Mouse (Mus musculus): Measurements from ENCODE around the gene Tctex1d1. TPM values are rescaled to one million over a fixed set of nuclear protein-coding genes. Genes with fewer than 3 reads are reported as not detected.

Tctex1d1 gene
- polyA plus RNA-seq, 1 experiment = not detected

DNA sequence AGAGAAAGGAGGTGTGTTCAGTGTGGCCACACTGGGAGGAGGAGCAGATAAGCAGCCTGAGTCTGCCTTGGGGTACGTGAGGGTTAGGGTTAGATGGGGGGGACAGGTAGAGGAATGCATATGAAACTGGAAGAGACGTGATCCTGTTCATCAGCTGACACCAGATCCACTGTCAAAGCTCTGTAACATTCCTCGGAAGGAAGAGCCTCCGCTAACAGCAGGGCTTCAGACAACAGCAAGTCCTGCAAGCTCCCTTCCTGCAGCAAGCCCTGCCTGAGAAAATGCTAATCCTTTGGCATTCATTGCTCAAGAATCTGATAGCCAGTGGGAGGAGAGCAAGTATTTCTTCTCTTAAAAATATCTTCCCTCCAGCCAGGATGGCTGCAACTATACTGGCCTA lies 35.1 kb downstream of the Tctex1d1 start:
- Histone ChIP-seq H3K36me3 (ENCODE audit: control insufficient read depth, insufficient read depth) (no peaks in the 10 kb centered on the region), H3K4me2 (ENCODE audit: low read depth) (no peak overlapping the region), H3K4me3 (no peak overlapping the region), H3K79me2 (ENCODE audit: control insufficient read depth, insufficient read depth) (no peaks in the 10 kb centered on the region), H3ac (ENCODE audit: control insufficient read depth, insufficient read length) (no peak overlapping the region), H3K27me3 (ENCODE audit: control insufficient read depth, insufficient read depth, insufficient read length) (no peaks in the 10 kb centered on the region)
- TF ChIP-seq CEBPB (IDR thresholded peaks at IDR 0.05; ENCODE audit: insufficient read depth, poor library complexity, severe bottlenecking) (no peak), E2F4 (IDR thresholded peaks at IDR 0.05; ENCODE audit: insufficient read depth) (no peak), USF1 (IDR thresholded peaks at IDR 0.05; ENCODE audit: low read depth) (no peak), POLR2A (IDR thresholded peaks at IDR 0.05; ENCODE audit: insufficient read length, low read depth) (no peak), MYOD1 (IDR thresholded peaks at IDR 0.05; ENCODE audit: control insufficient read depth in 1 of 3, insufficient read length in 2 of 3, low read depth in 2 of 3) (no peak)

DNA sequence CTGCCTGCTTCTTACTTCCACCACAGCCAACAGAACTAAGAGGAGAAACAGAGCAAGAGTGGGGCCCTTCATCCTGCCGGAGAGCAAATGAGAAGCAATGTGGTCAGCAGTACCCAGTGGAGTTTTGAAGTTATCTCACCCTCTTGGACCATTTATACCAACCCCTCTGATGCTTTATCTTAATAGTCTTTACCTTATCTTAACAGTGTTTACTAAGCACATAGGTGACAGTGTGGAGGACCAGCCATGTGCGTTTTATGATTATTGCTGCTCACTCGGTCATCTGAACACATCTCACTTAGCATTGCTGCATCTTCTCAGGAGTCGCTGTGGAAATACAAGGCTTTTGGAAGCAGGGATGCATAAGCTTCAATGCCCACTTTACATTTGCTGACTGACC lies 48.2 kb downstream of the Tctex1d1 start, which contains the start of gene Insl5:
Gene Insl5, minus strand, starts transcription at position 222 of the 400 bp plus-strand sequence.
- Histone ChIP-seq H3K4me2 (ENCODE audit: low read depth) (no peak within 1 kb of the TSS), H3K27me3 (ENCODE audit: control insufficient read depth, insufficient read depth, insufficient read length) (no peaks in the 10 kb centered on the region), H3K4me3 (no peak within 1 kb of the TSS), H3K79me2 (ENCODE audit: control insufficient read depth, insufficient read depth) (no peaks in the 10 kb centered on the region), H3K36me3 (ENCODE audit: control insufficient read depth, insufficient read depth) (no peaks in the 10 kb centered on the region), H3ac (ENCODE audit: control insufficient read depth, insufficient read length) (no peak within 1 kb of the TSS)
- TF ChIP-seq POLR2AphosphoS2 (IDR thresholded peaks at IDR 0.05; ENCODE audit: insufficient read length, low read depth) (no peak), USF1 (IDR thresholded peaks at IDR 0.05; ENCODE audit: low read depth) (no peak), MYOG (IDR thresholded peaks at IDR 0.05; ENCODE audit: control insufficient read depth in 1 of 3, insufficient read depth in 1 of 3, insufficient read length in 2 of 3, low read depth in 2 of 3) (no peak), POLR2A (IDR thresholded peaks at IDR 0.05; ENCODE audit: insufficient read length, low read depth) (no peak), TCF3 (IDR thresholded peaks at IDR 0.05; ENCODE audit: insufficient read length, low read depth) (no peak), MAX (IDR thresholded peaks at IDR 0.05; ENCODE audit: low read depth) (no peak), CEBPB (IDR thresholded peaks at IDR 0.05; ENCODE audit: insufficient read depth, poor library complexity, severe bottlenecking) (no peak), TCF12 (IDR thresholded peaks at IDR 0.05; ENCODE audit: insufficient read depth, poor library complexity, severe bottlenecking) (no peak), REST (IDR thresholded peaks at IDR 0.05; ENCODE audit: insufficient read depth, insufficient read length) (no peak), SRF (IDR thresholded peaks at IDR 0.05; ENCODE audit: control insufficient read depth, insufficient read length, low read depth) (no peak), E2F4 (IDR thresholded peaks at IDR 0.05; ENCODE audit: insufficient read depth) (no peak), MYOD1 (IDR thresholded peaks at IDR 0.05; ENCODE audit: control insufficient read depth in 1 of 3, insufficient read length in 2 of 3, low read depth in 2 of 3) (no peak)

DNA sequence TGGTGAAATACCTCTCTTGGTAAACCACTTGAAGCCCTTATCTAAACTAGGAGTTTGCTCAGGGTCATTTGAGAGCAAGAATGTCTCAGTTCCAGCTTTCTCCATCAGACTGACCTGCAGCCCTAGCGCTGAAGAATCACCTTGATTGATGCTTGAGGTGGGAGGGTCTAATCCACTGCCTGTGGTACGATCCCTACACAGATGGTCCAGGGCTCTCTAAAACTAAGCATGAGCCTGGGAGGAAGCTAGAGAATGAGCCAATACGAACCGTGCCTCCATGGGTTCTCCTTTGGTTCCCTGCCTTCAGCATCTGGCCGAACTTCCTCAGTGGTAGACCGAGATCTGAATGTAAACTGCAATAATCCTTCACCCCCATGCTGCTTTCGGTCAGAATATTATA lies 49.3 kb downstream of the Tctex1d1 start:
- Histone ChIP-seq H3ac (ENCODE audit: control insufficient read depth, insufficient read length) (no peak overlapping the region), H3K79me2 (ENCODE audit: control insufficient read depth, insufficient read depth) (no peaks in the 10 kb centered on the region), H3K27me3 (ENCODE audit: control insufficient read depth, insufficient read depth, insufficient read length) (no peaks in the 10 kb centered on the region), H3K4me3 (no peak overlapping the region), H3K36me3 (ENCODE audit: control insufficient read depth, insufficient read depth) (no peaks in the 10 kb centered on the region), H3K4me2 (ENCODE audit: low read depth) (no peak overlapping the region)
- TF ChIP-seq CEBPB (IDR thresholded peaks at IDR 0.05; ENCODE audit: insufficient read depth, poor library complexity, severe bottlenecking) (no peak), E2F4 (IDR thresholded peaks at IDR 0.05; ENCODE audit: insufficient read depth) (no peak), MAX (IDR thresholded peaks at IDR 0.05; ENCODE audit: low read depth) (no peak), MYOG (IDR thresholded peaks at IDR 0.05; ENCODE audit: control insufficient read depth in 1 of 3, insufficient read depth in 1 of 3, insufficient read length in 2 of 3, low read depth in 2 of 3) (no peak), TCF12 (IDR thresholded peaks at IDR 0.05; ENCODE audit: insufficient read depth, poor library complexity, severe bottlenecking) (no peak), REST (IDR thresholded peaks at IDR 0.05; ENCODE audit: insufficient read depth, insufficient read length) (no peak), MYOD1 (IDR thresholded peaks at IDR 0.05; ENCODE audit: control insufficient read depth in 1 of 3, insufficient read length in 2 of 3, low read depth in 2 of 3) (no peak), POLR2AphosphoS2 (IDR thresholded peaks at IDR 0.05; ENCODE audit: insufficient read length, low read depth) (no peak), TCF3 (IDR thresholded peaks at IDR 0.05; ENCODE audit: insufficient read length, low read depth) (no peak), SRF (IDR thresholded peaks at IDR 0.05; ENCODE audit: control insufficient read depth, insufficient read length, low read depth) (no peak), POLR2A (IDR thresholded peaks at IDR 0.05; ENCODE audit: insufficient read length, low read depth) (no peak), USF1 (IDR thresholded peaks at IDR 0.05; ENCODE audit: low read depth) (no peak)

DNA sequence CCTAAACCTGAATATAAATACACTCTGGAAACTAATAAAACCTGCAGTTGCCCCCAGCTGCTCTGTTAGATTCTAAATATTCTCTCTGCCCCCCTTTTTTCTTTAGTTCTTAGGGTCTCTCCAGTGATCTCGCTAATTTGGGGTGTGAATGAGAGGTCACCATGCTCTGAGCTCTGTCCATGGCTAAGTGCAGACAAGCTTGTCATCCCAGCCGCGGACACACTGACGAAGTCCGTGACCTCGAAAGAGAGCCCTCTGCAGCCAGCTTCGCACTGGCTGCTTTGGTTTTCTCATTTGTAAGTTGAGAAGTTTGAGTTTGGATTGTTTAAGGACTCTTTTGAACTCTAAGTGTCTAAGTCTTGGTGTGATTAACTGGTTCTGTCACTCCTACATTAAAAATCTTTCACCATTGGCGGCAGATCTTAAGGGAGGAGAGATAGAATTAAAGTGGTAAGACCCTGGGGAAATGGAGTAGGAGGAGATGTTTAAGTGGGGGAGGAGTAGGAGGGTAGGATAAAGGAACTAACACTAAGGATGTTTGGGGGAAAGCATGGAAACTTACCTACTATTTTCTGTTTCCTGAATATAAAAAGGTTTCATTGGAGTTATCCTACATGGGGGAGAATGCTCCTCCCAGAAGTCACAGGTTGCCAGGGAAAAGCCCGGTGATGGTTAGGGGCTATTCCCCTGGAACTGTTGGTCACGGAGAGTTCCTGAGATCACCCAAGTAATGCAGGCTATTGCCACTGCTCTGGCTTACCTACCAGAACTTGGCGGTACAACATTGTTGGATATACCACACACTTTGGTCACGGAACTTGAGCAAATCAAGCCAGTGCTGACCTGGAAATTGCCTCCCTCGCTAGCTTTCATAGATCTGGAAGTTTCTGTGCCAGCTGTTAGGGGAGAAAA lies 50.0 kb downstream of the Tctex1d1 start:
- no peak overlapping the region for H3K4me3 ChIP-seq
- TF ChIP-seq POLR2AphosphoS2 (IDR thresholded peaks at IDR 0.05; ENCODE audit: insufficient read length, low read depth) (no peak), E2F4 (IDR thresholded peaks at IDR 0.05; ENCODE audit: insufficient read depth) (no peak), TCF3 (IDR thresholded peaks at IDR 0.05; ENCODE audit: insufficient read length, low read depth) (no peak), MYOG (IDR thresholded peaks at IDR 0.05; ENCODE audit: control insufficient read depth in 1 of 3, insufficient read depth in 1 of 3, insufficient read length in 2 of 3, low read depth in 2 of 3) (no peak), MYOD1 (IDR thresholded peaks at IDR 0.05; ENCODE audit: control insufficient read depth in 1 of 3, insufficient read length in 2 of 3, low read depth in 2 of 3) (no peak), TCF12 (IDR thresholded peaks at IDR 0.05; ENCODE audit: insufficient read depth, poor library complexity, severe bottlenecking) (no peak), USF1 (IDR thresholded peaks at IDR 0.05; ENCODE audit: low read depth) (no peak), POLR2A (IDR thresholded peaks at IDR 0.05; ENCODE audit: insufficient read length, low read depth) (no peak), REST (IDR thresholded peaks at IDR 0.05; ENCODE audit: insufficient read depth, insufficient read length) (no peak), MAX (IDR thresholded peaks at IDR 0.05; ENCODE audit: low read depth) (no peak), SRF (IDR thresholded peaks at IDR 0.05; ENCODE audit: control insufficient read depth, insufficient read length, low read depth) (no peak), CEBPB (IDR thresholded peaks at IDR 0.05; ENCODE audit: insufficient read depth, poor library complexity, severe bottlenecking) (no peak)
- no peaks in the 10 kb centered on the region for H3K36me3 ChIP-seq (ENCODE audit: control insufficient read depth, insufficient read depth)
- H3ac ChIP-seq (ENCODE audit: control insufficient read depth, insufficient read length) = no peak overlapping the region
- no peak overlapping the region for H3K4me2 ChIP-seq (ENCODE audit: low read depth)
- no peaks in the 10 kb centered on the region for H3K79me2 ChIP-seq (ENCODE audit: control insufficient read depth, insufficient read depth)
- no peaks in the 10 kb centered on the region for H3K27me3 ChIP-seq (ENCODE audit: control insufficient read depth, insufficient read depth, insufficient read length)

Data from myocyte (in vitro differentiated cells).